Mouse (Mus musculus) CH12.LX (cell line): ENCODE results near the gene Cdipt.

ENCODE experiments used
- CTCF ChIP-seq, 2 experiments: IDR thresholded peaks in 1 of 2; conservative IDR thresholded peaks in 1 of 2; 2 replicates each; pipeline ENCODE4 v1.5.1; 2011 to 2012; ENCODE audit warnings: low read depth in 2 of 2, low read length in 2 of 2, improper control_type of control experiment in 1 of 2, inconsistent platforms in 1 of 2, mild to moderate bottlenecking in 1 of 2, moderate library complexity in 1 of 2
- EP300 ChIP-seq: IDR thresholded peaks from 2 replicates; pipeline ENCODE4 v1.6.1; 2011; ENCODE audit warnings: low read length, improper control_type of control experiment
- HCFC1 ChIP-seq: IDR thresholded peaks from 2 replicates; pipeline ENCODE4 v1.6.1; 2012; ENCODE audit warnings: low read depth, mild to moderate bottlenecking, inconsistent platforms, low read length, improper control_type of control experiment
- MAFK ChIP-seq: IDR thresholded peaks from 2 replicates; pipeline ENCODE4 v1.6.1; 2011; ENCODE audit warnings: low read length, improper control_type of control experiment; ENCODE audit not compliant: insufficient replicate concordance
- MAX ChIP-seq: IDR thresholded peaks from 2 replicates; pipeline ENCODE4 v1.6.1; 2011; ENCODE audit warnings: low read length, improper control_type of control experiment
- NELFE ChIP-seq: IDR thresholded peaks from 2 replicates; pipeline ENCODE4 v1.6.1; 2011; ENCODE audit warnings: low read depth, low read length, improper control_type of control experiment
- NRF1 ChIP-seq: IDR thresholded peaks from 2 replicates; pipeline ENCODE4 v1.6.1; 2014; ENCODE audit warnings: low read depth, mild to moderate bottlenecking, inconsistent platforms, low read length, improper control_type of control experiment, moderate library complexity
- POLR2A ChIP-seq: IDR thresholded peaks from 2 replicates; pipeline ENCODE4 v1.6.1; 2011; ENCODE audit warnings: low read depth, mild to moderate bottlenecking, improper control_type of control experiment, low read length
- POLR2AphosphoS2 ChIP-seq: IDR thresholded peaks from 2 replicates; pipeline ENCODE4 v1.6.1; 2011; ENCODE audit warnings: low read depth, low read length, improper control_type of control experiment
- RCOR1 ChIP-seq: conservative IDR thresholded peaks from 2 replicates; pipeline ENCODE4 v1.6.1; 2012; ENCODE audit warnings: low read depth, mild to moderate bottlenecking, inconsistent platforms, low read length, improper control_type of control experiment
- SIN3A ChIP-seq: IDR thresholded peaks from 2 replicates; pipeline ENCODE4 v1.6.1; 2012; ENCODE audit warnings: low read length, improper control_type of control experiment, inconsistent platforms
- TCF12 ChIP-seq: IDR thresholded peaks from 2 replicates; pipeline ENCODE4 v1.6.1; 2014; ENCODE audit warnings: low read depth, mild to moderate bottlenecking, inconsistent platforms, low read length, improper control_type of control experiment

GRCm38 (mm10) chr7:126996449-126996848 lies 20.7 kb downstream of the Cdipt start:
- TF ChIP-seq POLR2AphosphoS2 (no peak), CTCF (conservative IDR thresholded peaks at IDR 0.05 in 1 of 2, IDR thresholded peaks at IDR 0.05 in 1 of 2; ENCODE audit: low read depth in 2 of 2, low read length in 2 of 2) (peak in 1 of 2 experiments; percentile 46; a peak in 2 of 4 replicates), POLR2A (no peak), SIN3A (no peak), NRF1 (no peak), MAFK (no peak), NELFE (no peak), HCFC1 (no peak), RCOR1 (no peak), EP300 (no peak), TCF12 (no peak), MAX (no peak)
